Mouse (Mus musculus) CH12.LX (cell line): ENCODE results near the gene Slc2a2. TPM values are rescaled to one million over a fixed set of nuclear protein-coding genes. Genes with fewer than 3 reads are reported as not detected.

Source experiments
- DNase-seq: peaks from one replicate; pipeline ENCODE4 v3.0.0-alpha.2; 2013; ENCODE audit errors: extremely low read depth
- H3K27ac ChIP-seq: 2 replicates; pipeline ENCODE4 v1.5.1; 2012; ENCODE audit warnings: low read depth, mild to moderate bottlenecking, control low read depth, moderate library complexity; ENCODE audit not compliant: insufficient read depth
- H3K27me3 ChIP-seq: replicated peaks from 2 replicates; pipeline ENCODE3; 2012; ENCODE audit warnings: inconsistent platforms
- H3K36me3 ChIP-seq, 2 experiments: replicated peaks in 1 of 2; 2 replicates each; pipeline versions ENCODE3 to v1.6.1; 2012; ENCODE audit warnings: inconsistent platforms in 1 of 2, low read length in 1 of 2, mild to moderate bottlenecking in 1 of 2, mixed read lengths in 1 of 2, moderate library complexity in 1 of 2; ENCODE audit not compliant: control insufficient read depth in 1 of 2, insufficient read depth in 1 of 2
- H3K4me1 ChIP-seq, 2 experiments: 2 replicates each; pipeline ENCODE4 v1.6.1; 2012; ENCODE audit warnings: inconsistent platforms in 1 of 2, moderate library complexity in 1 of 2; ENCODE audit not compliant: insufficient read depth in 2 of 2, control insufficient read depth in 1 of 2
- H3K4me2 ChIP-seq: 2 replicates; pipeline ENCODE4 v1.6.1; 2012; ENCODE audit warnings: low read depth, mild to moderate bottlenecking, control low read depth; ENCODE audit not compliant: poor library complexity, insufficient read depth, severe bottlenecking
- H3K4me3 ChIP-seq, 3 experiments: fragments of 150-350 bp in 1 of 3; sonication (generic) in 1 of 3; replicated peaks in 1 of 3; 2 replicates each; pipeline versions ENCODE3 to v1.5.1; 2011 to 2012; ENCODE audit warnings: low read depth in 2 of 3, low read length in 2 of 3, mild to moderate bottlenecking in 2 of 3, moderate library complexity in 2 of 3, control low read depth in 1 of 3, improper control_type of control experiment in 1 of 3, inconsistent platforms in 1 of 3, mixed read lengths in 1 of 3; ENCODE audit not compliant: poor library complexity in 1 of 3
- H3K79me2 ChIP-seq: replicated peaks from 2 replicates; pipeline ENCODE4 v1.6.1; 2012; ENCODE audit warnings: mild to moderate bottlenecking, moderate library complexity; ENCODE audit not compliant: control insufficient read depth, poor library complexity, insufficient read depth, severe bottlenecking; ENCODE audit errors: extremely low read depth
- H3K9ac ChIP-seq: 2 replicates; pipeline ENCODE4 v1.6.1; 2012; ENCODE audit warnings: low read depth, mild to moderate bottlenecking, control low read depth, moderate library complexity; ENCODE audit not compliant: insufficient read depth
- H3K9me3 ChIP-seq: replicated peaks from 2 replicates; pipeline ENCODE3; 2012; ENCODE audit warnings: low read length, inconsistent platforms, mixed read lengths
- CHD1 ChIP-seq: IDR thresholded peaks from 2 replicates; pipeline ENCODE4 v1.6.1; 2012; ENCODE audit warnings: low read depth, low read length, improper control_type of control experiment, inconsistent platforms
- CTCF ChIP-seq, 2 experiments: IDR thresholded peaks in 1 of 2; conservative IDR thresholded peaks in 1 of 2; 2 replicates each; pipeline ENCODE4 v1.5.1; 2011 to 2012; ENCODE audit warnings: low read depth in 2 of 2, low read length in 2 of 2, improper control_type of control experiment in 1 of 2, inconsistent platforms in 1 of 2, mild to moderate bottlenecking in 1 of 2, moderate library complexity in 1 of 2
- GABPA ChIP-seq: IDR thresholded peaks from 2 replicates; pipeline ENCODE4 v1.6.1; 2012; ENCODE audit warnings: low read depth, low read length, improper control_type of control experiment, inconsistent platforms; ENCODE audit not compliant: insufficient replicate concordance
- HCFC1 ChIP-seq: IDR thresholded peaks from 2 replicates; pipeline ENCODE4 v1.6.1; 2012; ENCODE audit warnings: low read depth, mild to moderate bottlenecking, inconsistent platforms, low read length, improper control_type of control experiment
- IRF4 ChIP-seq: IDR thresholded peaks from 2 replicates; pipeline ENCODE4 v1.6.1; 2014; ENCODE audit warnings: low read depth, mild to moderate bottlenecking, inconsistent platforms, low read length, improper control_type of control experiment
- JUN ChIP-seq: IDR thresholded peaks from 2 replicates; pipeline ENCODE4 v1.6.1; 2011; ENCODE audit warnings: low read depth, mild to moderate bottlenecking, low read length, improper control_type of control experiment, moderate library complexity; ENCODE audit not compliant: insufficient read depth
- JUND ChIP-seq: conservative IDR thresholded peaks from 2 replicates; pipeline ENCODE4 v1.6.1; 2011; ENCODE audit warnings: low read depth, low read length, improper control_type of control experiment
- KAT2A ChIP-seq: IDR thresholded peaks from 2 replicates; pipeline ENCODE4 v1.6.1; 2012; ENCODE audit warnings: low read length, improper control_type of control experiment, inconsistent platforms; ENCODE audit not compliant: insufficient replicate concordance
- MAFK ChIP-seq: IDR thresholded peaks from 2 replicates; pipeline ENCODE4 v1.6.1; 2011; ENCODE audit warnings: low read length, improper control_type of control experiment; ENCODE audit not compliant: insufficient replicate concordance
- MAX ChIP-seq: IDR thresholded peaks from 2 replicates; pipeline ENCODE4 v1.6.1; 2011; ENCODE audit warnings: low read length, improper control_type of control experiment
- MAZ ChIP-seq: IDR thresholded peaks from 2 replicates; pipeline ENCODE4 v1.6.1; 2012; ENCODE audit warnings: low read depth, mild to moderate bottlenecking, inconsistent platforms, low read length, improper control_type of control experiment, moderate library complexity
- MEF2A ChIP-seq: IDR thresholded peaks from 2 replicates; pipeline ENCODE4 v1.6.1; 2014; ENCODE audit warnings: low read depth, mild to moderate bottlenecking, inconsistent platforms, low read length, improper control_type of control experiment, borderline replicate concordance
- MXI1 ChIP-seq: IDR thresholded peaks from 2 replicates; pipeline ENCODE4 v1.6.1; 2011; ENCODE audit warnings: mild to moderate bottlenecking, low read depth, low read length, improper control_type of control experiment
- NELFE ChIP-seq: IDR thresholded peaks from 2 replicates; pipeline ENCODE4 v1.6.1; 2011; ENCODE audit warnings: low read depth, low read length, improper control_type of control experiment
- NRF1 ChIP-seq: IDR thresholded peaks from 2 replicates; pipeline ENCODE4 v1.6.1; 2014; ENCODE audit warnings: low read depth, mild to moderate bottlenecking, inconsistent platforms, low read length, improper control_type of control experiment, moderate library complexity
- POLR2A ChIP-seq: IDR thresholded peaks from 2 replicates; pipeline ENCODE4 v1.6.1; 2011; ENCODE audit warnings: low read depth, mild to moderate bottlenecking, improper control_type of control experiment, low read length
- RAD21 ChIP-seq: IDR thresholded peaks from 2 replicates; pipeline ENCODE4 v1.6.1; 2011; ENCODE audit warnings: low read depth, mild to moderate bottlenecking, low read length, improper control_type of control experiment, moderate library complexity
- TBP ChIP-seq: conservative IDR thresholded peaks from 2 replicates; pipeline ENCODE4 v1.6.1; 2011; ENCODE audit warnings: low read depth, low read length, improper control_type of control experiment
- TCF12 ChIP-seq: IDR thresholded peaks from 2 replicates; pipeline ENCODE4 v1.6.1; 2014; ENCODE audit warnings: low read depth, mild to moderate bottlenecking, inconsistent platforms, low read length, improper control_type of control experiment
- USF2 ChIP-seq: conservative IDR thresholded peaks from 2 replicates; pipeline ENCODE4 v1.6.1; 2011; ENCODE audit warnings: low read depth, low read length, improper control_type of control experiment
- ZC3H11A ChIP-seq: IDR thresholded peaks from 2 replicates; pipeline ENCODE4 v1.6.1; 2012; ENCODE audit warnings: low read depth, mild to moderate bottlenecking, inconsistent platforms, low read length, improper control_type of control experiment
- ZMIZ1 ChIP-seq: IDR thresholded peaks from 2 replicates; pipeline ENCODE4 v1.6.1; 2012; ENCODE audit warnings: low read depth, mild to moderate bottlenecking, inconsistent platforms, low read length, improper control_type of control experiment
- dilution Hi-C: fragments of 300-500 bp; cut with MboI; formaldehyde crosslinking; loops from 2 replicates; pipeline ENCODE4 v1.14.3; 2020; ENCODE audit warnings: low sequenced_read_pairs; ENCODE audit not compliant: extremely low pct_unique_long_range_greater_than_20kb, extremely low pct_ligation_motif_present
- in situ Hi-C: fragments of 300-500 bp; cut with MboI; formaldehyde crosslinking; loops from 3 replicates; pipeline ENCODE4 v1.14.3; 2019; ENCODE audit warnings: low sequenced_read_pairs, low pct_ligation_motif_present, low pct_unique_long_range_greater_than_20kb, mixed read lengths
- polyA plus RNA-seq: library from polyadenylated mRNA; unstranded; fragments of >175 nt; gene quantifications from 2 replicates; pipeline ENCODE4 v1.2.1, GENCODE M21; 2012; ENCODE audit warnings: low read depth; ENCODE audit not compliant: insufficient read length
- total RNA-seq, 2 experiments: library from RNA; depleted of rRNA; stranded (reverse); fragments of 300-350 nt in 1 of 2; fragments of >200 nt in 1 of 2; gene quantifications; 2 replicates each; pipeline ENCODE4 v1.2.3; 2012 to 2014

Slc2a2 gene
- total RNA-seq (2012; rRNA removed) (not detected in 2 replicates), total RNA-seq (2014; rRNA removed) (not detected in 2 replicates), polyA plus RNA-seq (not detected in 2 replicates)

- dilution Hi-C loops (no loop called here), in situ Hi-C loops (no loop called here)
- Histone ChIP-seq H3K4me3 (no peak within 1 kb of the TSS), H3K9ac (no peak within 1 kb of the TSS), H3K4me2 (no peak within 1 kb of the TSS), H3K9me3 (peaks cover 71% of the 10 kb centered on the region), H3K36me3 (no peaks in the 10 kb centered on the region), H3K79me2 (no peaks in the 10 kb centered on the region), H3K27ac (no peak within 1 kb of the TSS), H3K4me1 (no peaks in the 10 kb centered on the region), H3K27me3 (no peaks in the 10 kb centered on the region)
- DNase-seq: no peak
- TF ChIP-seq HCFC1: no peak
- TF ChIP-seq MAZ: no peak
- no peak for TF ChIP-seq CTCF (conservative IDR thresholded peaks at IDR 0.05 in 1 of 2, IDR thresholded peaks at IDR 0.05 in 1 of 2; ENCODE audit: low read depth in 2 of 2, low read length in 2 of 2)
- TF ChIP-seq TBP: no peak
- TF ChIP-seq POLR2A: no peak
- no peak for TF ChIP-seq USF2
- no peak for TF ChIP-seq ZC3H11A
Measured at GRCm38 (mm10) chr3:28697797-28698196, at the start of gene Slc2a2. TSS of gene Slc2a2 (plus strand) at chr3:28697903.

- Histone ChIP-seq H3K36me3 (no peaks in the 10 kb centered on the region), H3K4me1 (no peaks in the 10 kb centered on the region), H3K79me2 (no peaks in the 10 kb centered on the region), H3K4me3 (no peak overlapping the region), H3K27me3 (no peaks in the 10 kb centered on the region), H3K9me3 (peaks cover 69% of the 10 kb centered on the region), H3K27ac (no peak overlapping the region), H3K9ac (no peak overlapping the region), H3K4me2 (no peak overlapping the region)
- TF ChIP-seq RAD21 (no peak), MEF2A (no peak), TBP (no peak), JUND (no peak), ZMIZ1 (no peak), CHD1 (no peak), GABPA (no peak), ZC3H11A (no peak), TCF12 (no peak), JUN (no peak), NRF1 (no peak), MAZ (no peak), KAT2A (no peak), MAFK (no peak), MAX (no peak), MXI1 (no peak), CTCF (conservative IDR thresholded peaks at IDR 0.05 in 1 of 2, IDR thresholded peaks at IDR 0.05 in 1 of 2; ENCODE audit: low read depth in 2 of 2, low read length in 2 of 2) (no peak), NELFE (no peak), IRF4 (no peak)
- dilution Hi-C loops (no loop called here), in situ Hi-C loops (no loop called here)
- no peak for DNase-seq
Measured at GRCm38 (mm10) chr3:28652574-28652973, 45.1 kb upstream of the Slc2a2 start.
